ENCODE assay signal across 10 mouse cellular contexts in the genomic region with DNA sequence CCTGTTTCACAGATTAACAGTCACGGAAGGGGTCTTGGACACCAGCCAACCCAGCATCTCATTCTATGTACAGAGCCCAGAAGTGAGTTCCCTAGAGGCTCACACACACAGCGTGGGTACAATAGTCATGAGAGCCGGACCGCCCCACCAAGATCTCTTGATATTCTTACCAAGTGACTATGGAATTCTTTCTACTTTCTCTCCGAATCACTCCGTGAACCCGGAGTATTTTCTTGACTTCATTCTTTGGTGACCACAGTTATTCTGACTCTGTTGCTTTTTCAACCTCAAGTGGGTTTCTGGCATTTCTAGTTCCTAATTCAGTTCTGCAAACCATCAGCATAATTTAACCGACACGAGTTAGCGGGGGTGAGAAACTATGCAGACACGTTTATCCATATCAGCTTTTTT. TPM values are rescaled to one million over a fixed set of nuclear protein-coding genes. Genes with fewer than 3 reads are reported as not detected.
DNase-seq lines count a peak whose midpoint lies in the region; ATAC-seq and TF ChIP-seq lines count a peak whose summit lies in the region.
"Had no signal": no experiment of that assay in that cellular context is flagged by ENCODE, and none has a peak within 500 bp of the region (broad histone marks: within the 10 kb centered on the region; RNA-seq: fewer than 3 reads in every experiment).

No protein-coding gene starts in this region.

- no peaks in the 10 kb centered on the region for H3K36me3 ChIP-seq in forebrain, embryonic 14.5 days (ENCODE audit: control insufficient read depth, insufficient read depth, low read length)
- no peaks in the 10 kb centered on the region for H3K36me3 ChIP-seq in forebrain, embryonic 12.5 days (replicated peaks)
- H3K36me3 ChIP-seq: hindbrain, embryonic 12.5 days had no signal

- no peaks in the 10 kb centered on the region for H3K27me3 ChIP-seq in forebrain, embryonic 14.5 days (replicated peaks; ENCODE audit: control insufficient read depth, insufficient read depth, low read length)
- no peaks in the 10 kb centered on the region for H3K27me3 ChIP-seq in forebrain, embryonic 12.5 days
- H3K27me3 ChIP-seq: hindbrain, embryonic 12.5 days had no signal

- no peak overlapping the region for H3K27ac ChIP-seq in forebrain, embryonic 14.5 days (ENCODE audit: low read depth, low read length)
- H3K27ac ChIP-seq in forebrain, embryonic 12.5 days = no peak overlapping the region
- H3K27ac ChIP-seq: hindbrain, embryonic 12.5 days had no signal

- TF ChIP-seq POLR2A in lung, adult 2 months (IDR thresholded peaks at IDR 0.05; ENCODE audit: borderline replicate concordance, extremely low read depth, low read depth, low read length) = no peak

- H3K9me3 ChIP-seq in forebrain, embryonic 14.5 days (replicated peaks; ENCODE audit: control insufficient read depth, low read length) = no peaks in the 10 kb centered on the region
- no peaks in the 10 kb centered on the region for H3K9me3 ChIP-seq in forebrain, embryonic 12.5 days
- H3K9me3 ChIP-seq: hindbrain, embryonic 12.5 days had no signal

- no peaks in the 10 kb centered on the region for H3K4me1 ChIP-seq in forebrain, embryonic 14.5 days (ENCODE audit: control insufficient read depth, insufficient read depth, low read length)
- H3K4me1 ChIP-seq in forebrain, embryonic 12.5 days = no peaks in the 10 kb centered on the region; the same call in 1 of the 2 replicates
- 0 out of 2 replicates have a peak, but pooled peaks cover 2% of the 10 kb centered on the region for H3K4me1 ChIP-seq in lung, adult 2 months (ENCODE audit: control insufficient read depth, insufficient read depth, low read length)
- H3K4me1 ChIP-seq: hindbrain, embryonic 12.5 days had no signal

- no peak overlapping the region for H3K9ac ChIP-seq in forebrain, embryonic 14.5 days (ENCODE audit: low read length)
- no peak overlapping the region for H3K9ac ChIP-seq in forebrain, embryonic 12.5 days
- H3K9ac ChIP-seq: hindbrain, embryonic 12.5 days had no signal

- ATAC-seq in forebrain, embryonic 14.5 days = no peak
- no peak for ATAC-seq in forebrain, embryonic 12.5 days (ENCODE audit: low FRiP score)
- ATAC-seq in CD4-positive, CD25-positive, alpha-beta regulatory T cell, adult 4 months = no peak

- no peak overlapping the region for H3K4me3 ChIP-seq in forebrain, embryonic 14.5 days (ENCODE audit: low read depth, low read length)
- no peak overlapping the region for H3K4me3 ChIP-seq in forebrain, embryonic 12.5 days (replicated peaks)
- no peak overlapping the region for H3K4me3 ChIP-seq in lung, adult 2 months (replicated peaks; ENCODE audit: extremely low read depth, low read depth, low read length)
- H3K4me3 ChIP-seq: hindbrain, embryonic 12.5 days had no signal

- no peak for TF ChIP-seq CTCF in lung, adult 2 months (IDR thresholded peaks at IDR 0.05; ENCODE audit: insufficient read depth, low read length)

- DNase-seq in forebrain, embryonic 14.5 days (ENCODE audit: low spot score) = peak; percentile 27
- peak; percentile 45 for DNase-seq in urinary bladder, postnatal 14 days (ENCODE audit: low spot score)
- no peak for DNase-seq in urinary bladder, postnatal 4 days (ENCODE audit: low spot score in 2 of 2)
- peak; percentile 21 for DNase-seq in lung, adult 2 months
- DNase-seq in adrenal gland, postnatal 36 days = no peak
- no peak for DNase-seq in frontal cortex, postnatal 14 days (ENCODE audit: low spot score in 2 of 2)
- DNase-seq: thymus, postnatal 14 days had no signal

- WGBS in forebrain, embryonic 14.5 days = 67% methylated on average over 11 of the region's 11 CpGs
- WGBS in forebrain, embryonic 12.5 days = 78% methylated on average over 11 of the region's 11 CpGs
- WGBS in lung, adult 2 months = 57% methylated on average over 11 of the region's 11 CpGs

- no peak overlapping the region for H3K4me2 ChIP-seq in forebrain, embryonic 14.5 days (ENCODE audit: low read length)
- no peak overlapping the region for H3K4me2 ChIP-seq in forebrain, embryonic 12.5 days
- H3K4me2 ChIP-seq: hindbrain, embryonic 12.5 days had no signal

RNA-seq across cellular contexts. Expression of a gene that starts 43.9 kb away (rescaled TPM):
- 0.16 TPM in 1 of 2 replicates, not detected in the other for polyA plus RNA-seq in forebrain, embryonic 14.5 days (2014; fragmentation: Nextera tagmentation; extraction: Ambion mirVana)
- polyA plus RNA-seq in forebrain, embryonic 12.5 days (2016; fragmentation: Nextera tagmentation; extraction: Ambion mirVana) = not detected in 2 replicates
- polyA plus RNA-seq in lung, adult 2 months (2012; rRNA removed) = 11.7 and 13.7 TPM in 2 replicates
- total RNA-seq in adrenal gland, postnatal 36 days (2021) = 10 to 100 TPM; 50.4 to 65.3 TPM
- polyA plus RNA-seq in CD4-positive, CD25-positive, alpha-beta regulatory T cell, adult 4 months (2017; shearing (Covaris generic)) = 1 to 10 TPM; 1.0 to 2.6 TPM

Comparison
In these comparisons a context has a peak if more than half of its experiments do, and no peak if none do; other contexts are left out.
1. DNase-seq: peak in forebrain, embryonic 14.5 days (single experiment), urinary bladder, postnatal 14 days (single experiment) and lung, adult 2 months (single experiment); none in urinary bladder, postnatal 4 days (0 of 2), adrenal gland, postnatal 36 days (0 of 2) and frontal cortex, postnatal 14 days (0 of 2).